Mouse (Mus musculus) kidney, adult 2 months (tissue): Measurements from ENCODE around the gene Spp1.

Experiments used
- CTCF ChIP-seq: fragments of 200-500 bp; conservative IDR thresholded peaks from 2 replicates; pipeline ENCODE4 v1.5.1; 2011; ENCODE audit warnings: low read depth, mild to moderate bottlenecking, control low read depth, low read length, moderate library complexity, mixed read lengths; ENCODE audit not compliant: insufficient read depth, insufficient read length
- POLR2A ChIP-seq: fragments of 200-500 bp; IDR thresholded peaks from one replicate; pipeline ENCODE4 v1.6.1; 2011; ENCODE audit warnings: low read depth, low read length, control low read depth

DNA sequence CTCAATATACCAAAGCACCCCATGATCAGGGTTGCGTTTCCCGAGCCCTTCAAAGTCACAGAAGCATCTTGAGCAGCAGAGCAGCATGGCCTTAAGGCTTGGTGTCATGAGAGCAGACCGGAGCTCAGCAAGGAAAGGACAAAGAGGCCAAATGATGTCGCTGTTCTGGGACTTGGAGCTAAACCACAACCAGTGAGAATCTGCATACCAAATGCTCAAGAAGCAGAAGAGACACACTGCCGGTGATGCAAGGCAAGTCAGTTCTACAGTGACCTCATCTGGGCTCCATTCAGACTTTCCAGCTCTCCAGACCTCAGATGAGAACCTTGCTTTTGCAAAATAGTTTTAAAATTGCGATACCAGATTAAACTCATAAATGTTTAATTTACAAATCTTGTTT, 38.6 kb upstream of the Spp1 start:
- TF ChIP-seq CTCF: no peak
- no peak for TF ChIP-seq POLR2A
